Mouse (Mus musculus): ENCODE measurements around the gene Capza1. TPM values are rescaled to one million over a fixed set of nuclear protein-coding genes. Genes with fewer than 3 reads are reported as not detected.
"Not testable (repeated sequence)": the region's sequence is repeated elsewhere in the genome, so short reads cannot be mapped to it uniquely, and the experiment has no call there.

Capza1 gene
- polyA plus RNA-seq, 1 experiment = 215 TPM

- H3K4me3 ChIP-seq (ENCODE audit: low read depth, low read length) = no peak overlapping the region
- no peak for TF ChIP-seq EP300 (IDR thresholded peaks at IDR 0.05; ENCODE audit: insufficient read depth, low read depth, low read length)
- no peak for TF ChIP-seq POLR2A (IDR thresholded peaks at IDR 0.05; ENCODE audit: insufficient read depth, low read length)
- no peak for TF ChIP-seq CTCF (IDR thresholded peaks at IDR 0.05; ENCODE audit: low read depth, low read length)
Observed at GRCm38 (mm10) chr3:104815346-104815745, 49.0 kb downstream of the Capza1 start.

GRCm38 (mm10) chr3:104814746-104815145 is 49.6 kb downstream of the Capza1 start:
- no peaks in the 10 kb centered on the region for H3K9me3 ChIP-seq (replicated peaks; ENCODE audit: control insufficient read depth, insufficient read depth, low read length, poor library complexity, severe bottlenecking)
- TF ChIP-seq CTCF (IDR thresholded peaks at IDR 0.05; ENCODE audit: low read depth, low read length) = no peak
- 0 out of 2 replicates have a peak, but pooled peaks have one; percentile 50 for TF ChIP-seq EP300 (IDR thresholded peaks at IDR 0.05; ENCODE audit: insufficient read depth, low read depth, low read length)
- H3K4me1 ChIP-seq (ENCODE audit: control insufficient read depth, insufficient read depth, low read length) = peaks cover 4% of the 10 kb centered on the region
- no peak overlapping the region for H3K9ac ChIP-seq (ENCODE audit: low read depth, poor library complexity, severe bottlenecking)
- no peak overlapping the region for H3K4me3 ChIP-seq (ENCODE audit: low read depth, low read length)
- no peaks in the 10 kb centered on the region for H3K36me3 ChIP-seq (ENCODE audit: control insufficient read depth, insufficient read depth, low read length, poor library complexity, severe bottlenecking)
- H3K27me3 ChIP-seq (ENCODE audit: control insufficient read depth, insufficient read depth, low read length, poor library complexity, severe bottlenecking) = no peaks in the 10 kb centered on the region
- H3K27ac ChIP-seq (ENCODE audit: insufficient read depth, low read length) = peak overlapping the region; percentile 98

More at GRCm38 (mm10) chr3:104815346-104815745, 49.0 kb downstream of the Capza1 start:
- no peaks in the 10 kb centered on the region for H3K27me3 ChIP-seq (ENCODE audit: control insufficient read depth, insufficient read depth, low read length, poor library complexity, severe bottlenecking)
- no peaks in the 10 kb centered on the region for H3K36me3 ChIP-seq (ENCODE audit: control insufficient read depth, insufficient read depth, low read length, poor library complexity, severe bottlenecking)
- H3K9ac ChIP-seq (ENCODE audit: low read depth, poor library complexity, severe bottlenecking) = no peak overlapping the region
- peak overlapping the region; percentile 98 for H3K27ac ChIP-seq (ENCODE audit: insufficient read depth, low read length)
- no peaks in the 10 kb centered on the region for H3K9me3 ChIP-seq (replicated peaks; ENCODE audit: control insufficient read depth, insufficient read depth, low read length, poor library complexity, severe bottlenecking)
- peaks cover 4% of the 10 kb centered on the region for H3K4me1 ChIP-seq (ENCODE audit: control insufficient read depth, insufficient read depth, low read length)

- H3K36me3 ChIP-seq (ENCODE audit: control insufficient read depth, insufficient read depth, low read length, poor library complexity, severe bottlenecking); H3K27ac ChIP-seq (ENCODE audit: insufficient read depth, low read length); H3K9ac ChIP-seq (ENCODE audit: low read depth, poor library complexity, severe bottlenecking); H3K4me1 ChIP-seq (ENCODE audit: control insufficient read depth, insufficient read depth, low read length); H3K4me3 ChIP-seq (ENCODE audit: low read depth, low read length); H3K27me3 ChIP-seq (ENCODE audit: control insufficient read depth, insufficient read depth, low read length, poor library complexity, severe bottlenecking); H3K9me3 ChIP-seq (replicated peaks; ENCODE audit: control insufficient read depth, insufficient read depth, low read length, poor library complexity, severe bottlenecking): not testable (repeated sequence)
Observed at GRCm38 (mm10) chr3:104813227-104813626, 51.1 kb downstream of the Capza1 start.

GRCm38 (mm10) chr3:104812254-104812653 is 52.1 kb downstream of the Capza1 start:
- no peak overlapping the region for H3K4me3 ChIP-seq (ENCODE audit: low read depth, low read length)
- no peaks in the 10 kb centered on the region for H3K36me3 ChIP-seq (ENCODE audit: control insufficient read depth, insufficient read depth, low read length, poor library complexity, severe bottlenecking)
- no peaks in the 10 kb centered on the region for H3K9me3 ChIP-seq (replicated peaks; ENCODE audit: control insufficient read depth, insufficient read depth, low read length, poor library complexity, severe bottlenecking)
- no peaks in the 10 kb centered on the region for H3K27me3 ChIP-seq (ENCODE audit: control insufficient read depth, insufficient read depth, low read length, poor library complexity, severe bottlenecking)
- TF ChIP-seq EP300 (IDR thresholded peaks at IDR 0.05; ENCODE audit: insufficient read depth, low read depth, low read length) (no peak), POLR2A (IDR thresholded peaks at IDR 0.05; ENCODE audit: insufficient read depth, low read length) (no peak), CTCF (IDR thresholded peaks at IDR 0.05; ENCODE audit: low read depth, low read length) (no peak)
- H3K27ac ChIP-seq (ENCODE audit: insufficient read depth, low read length) = peak overlapping the region; percentile 88
- peaks cover 4% of the 10 kb centered on the region for H3K4me1 ChIP-seq (ENCODE audit: control insufficient read depth, insufficient read depth, low read length)
- H3K9ac ChIP-seq (ENCODE audit: low read depth, poor library complexity, severe bottlenecking) = no peak overlapping the region

GRCm38 (mm10) chr3:104811752-104812151 is 52.6 kb downstream of the Capza1 start:
- Histone ChIP-seq H3K9me3 (replicated peaks; ENCODE audit: control insufficient read depth, insufficient read depth, low read length, poor library complexity, severe bottlenecking) (no peaks in the 10 kb centered on the region), H3K4me3 (ENCODE audit: low read depth, low read length) (no peak overlapping the region), H3K36me3 (ENCODE audit: control insufficient read depth, insufficient read depth, low read length, poor library complexity, severe bottlenecking) (no peaks in the 10 kb centered on the region), H3K4me1 (ENCODE audit: control insufficient read depth, insufficient read depth, low read length) (peaks cover 4% of the 10 kb centered on the region), H3K27me3 (ENCODE audit: control insufficient read depth, insufficient read depth, low read length, poor library complexity, severe bottlenecking) (no peaks in the 10 kb centered on the region), H3K27ac (ENCODE audit: insufficient read depth, low read length) (peak overlapping the region; percentile 88), H3K9ac (ENCODE audit: low read depth, poor library complexity, severe bottlenecking) (no peak overlapping the region)
- TF ChIP-seq CTCF (IDR thresholded peaks at IDR 0.05; ENCODE audit: low read depth, low read length) (no peak), EP300 (IDR thresholded peaks at IDR 0.05; ENCODE audit: insufficient read depth, low read depth, low read length) (0 out of 2 replicates have a peak, but pooled peaks have one; percentile 73), POLR2A (IDR thresholded peaks at IDR 0.05; ENCODE audit: insufficient read depth, low read length) (no peak)

GRCm38 (mm10) chr3:104805539-104805938 is 58.8 kb downstream of the Capza1 start:
- no peaks in the 10 kb centered on the region for H3K4me1 ChIP-seq (ENCODE audit: control insufficient read depth, insufficient read depth, low read length)
- H3K9ac ChIP-seq (ENCODE audit: low read depth, poor library complexity, severe bottlenecking) = no peak overlapping the region
- H3K36me3 ChIP-seq (ENCODE audit: control insufficient read depth, insufficient read depth, low read length, poor library complexity, severe bottlenecking) = peaks cover 21% of the 10 kb centered on the region
- no peak overlapping the region for H3K4me3 ChIP-seq (ENCODE audit: low read depth, low read length)
- H3K9me3 ChIP-seq (replicated peaks; ENCODE audit: control insufficient read depth, insufficient read depth, low read length, poor library complexity, severe bottlenecking) = no peaks in the 10 kb centered on the region
- TF ChIP-seq EP300 (IDR thresholded peaks at IDR 0.05; ENCODE audit: insufficient read depth, low read depth, low read length) = no peak
- TF ChIP-seq CTCF (IDR thresholded peaks at IDR 0.05; ENCODE audit: low read depth, low read length) = no peak
- no peak for TF ChIP-seq POLR2A (IDR thresholded peaks at IDR 0.05; ENCODE audit: insufficient read depth, low read length)
- H3K27ac ChIP-seq (ENCODE audit: insufficient read depth, low read length) = no peak overlapping the region
- H3K27me3 ChIP-seq (ENCODE audit: control insufficient read depth, insufficient read depth, low read length, poor library complexity, severe bottlenecking) = no peaks in the 10 kb centered on the region

Data from ES-Bruce4 (cell line).